Mouse (Mus musculus): ENCODE data around the gene Lrp1. TPM values are rescaled to one million over a fixed set of nuclear protein-coding genes. Genes with fewer than 3 reads are reported as not detected.
A peak's percentile ranks its signal among the peaks of the same experiment; 100 is the strongest.

The Lrp1 gene
- total and polyA plus RNA-seq, 3 experiments, result 0.39 to 0.42 TPM; not detected in 1

DNA sequence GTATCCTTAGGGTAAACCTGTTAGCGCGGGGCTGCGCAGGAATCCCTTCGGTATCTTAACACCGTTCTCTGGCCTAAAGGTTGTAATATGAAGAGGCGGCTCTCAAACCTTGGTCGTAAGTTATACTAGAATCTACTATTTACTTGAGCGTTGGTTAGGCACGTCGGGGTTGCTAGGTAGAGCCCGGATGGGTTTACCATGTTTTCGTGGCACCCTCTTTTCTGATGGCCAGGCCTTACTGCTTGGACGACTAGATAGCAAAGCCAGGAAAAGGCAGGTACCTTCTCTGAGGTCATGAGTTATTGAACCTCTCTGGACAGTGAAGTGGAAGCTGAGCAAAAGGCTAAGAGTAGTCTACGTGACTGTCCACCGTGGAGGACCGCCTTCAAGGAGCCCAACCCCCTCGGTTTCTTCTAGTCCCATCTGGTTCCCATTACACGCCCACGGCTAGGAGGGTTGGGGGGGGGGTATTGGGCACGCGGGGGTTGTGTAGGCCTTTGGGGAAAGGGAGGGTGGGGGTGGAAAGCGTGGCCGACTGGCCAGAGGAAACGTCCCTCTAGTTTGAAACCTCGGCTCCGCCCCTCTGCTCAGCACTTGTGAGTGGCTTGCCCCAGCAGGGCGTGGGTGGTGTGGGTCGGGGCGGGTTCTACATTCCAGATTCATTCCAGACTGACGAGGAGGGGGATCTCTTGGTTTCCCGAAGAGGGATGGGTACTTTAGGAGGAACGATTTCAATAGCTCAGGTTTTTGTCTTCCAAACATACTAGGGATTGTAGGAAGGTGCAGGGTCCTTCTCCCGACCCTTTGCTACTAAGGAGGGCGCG, 46.5 kb upstream of the Lrp1 start (continued):
- TF ChIP-seq MAFK (IDR thresholded peaks at IDR 0.05; ENCODE audit: borderline replicate concordance, low read depth, low read length) (no peak), E2F4 (IDR thresholded peaks at IDR 0.05; ENCODE audit: borderline replicate concordance, low read depth, low read length) (no peak), RAD21 (IDR thresholded peaks at IDR 0.05; ENCODE audit: low read depth, low read length) (no peak), NRF1 (IDR thresholded peaks at IDR 0.05; ENCODE audit: insufficient read depth, low read depth, low read length, poor library complexity, severe bottlenecking) (no peak), TCF12 (IDR thresholded peaks at IDR 0.05; ENCODE audit: low read depth, low read length) (peak; percentile 20; the same call in 1 of the 2 replicates), USF2 (IDR thresholded peaks at IDR 0.05; ENCODE audit: borderline replicate concordance in 1 of 2, insufficient read depth in 1 of 2, low read depth in 1 of 2, low read length in 2 of 2) (no peak), BHLHE40 (IDR thresholded peaks at IDR 0.05; ENCODE audit: borderline replicate concordance, low read depth, low read length) (no peak), GABPA (IDR thresholded peaks at IDR 0.05; ENCODE audit: low read depth, low read length) (no peak), RCOR1 (IDR thresholded peaks at IDR 0.05; ENCODE audit: low read depth, low read length) (no peak), TBP (IDR thresholded peaks at IDR 0.05; ENCODE audit: low read depth, low read length) (peak; percentile 56; the same call in 1 of the 2 replicates)

DNA sequence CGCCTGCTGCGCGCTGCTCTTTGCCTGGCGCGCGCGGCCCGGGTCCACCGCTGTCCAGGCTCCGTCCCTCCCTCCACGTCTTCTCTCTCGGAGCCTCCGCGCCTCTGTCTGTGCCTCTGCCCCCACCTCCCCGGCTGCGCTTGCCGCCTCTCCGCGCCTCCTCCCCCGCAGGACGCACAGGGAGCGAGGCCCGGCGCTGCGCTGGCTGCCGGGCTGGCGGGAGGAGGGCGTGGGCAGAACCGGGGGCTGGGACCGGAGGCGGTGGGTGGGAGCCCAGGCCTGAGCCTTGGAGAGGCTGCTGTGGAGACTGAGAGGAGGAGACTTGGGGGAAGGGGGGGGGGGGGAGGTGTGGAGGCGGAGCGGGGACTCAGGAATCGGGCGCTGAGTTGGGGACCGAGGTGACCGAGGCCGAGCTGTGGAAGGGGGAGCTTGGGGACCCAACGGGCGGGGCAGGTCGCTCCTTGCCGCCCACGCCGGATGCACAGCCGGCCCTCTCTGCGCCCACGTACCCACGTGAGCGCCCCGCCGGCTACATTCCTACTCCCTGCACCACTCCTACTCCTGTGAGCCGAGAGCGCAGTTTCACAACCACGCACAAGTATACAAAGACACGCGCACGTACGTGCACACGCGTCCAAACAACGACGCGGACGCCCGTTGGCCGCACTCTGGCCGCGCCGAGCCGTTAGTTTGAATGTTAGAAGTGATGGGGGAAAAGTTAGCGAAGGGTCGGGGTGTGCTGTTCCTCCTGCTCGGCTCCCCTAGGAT, 45.7 kb upstream of the Lrp1 start, which contains the start of gene Nemp1:
Gene Nemp1 (plus strand): TSS at position 401 of the 768 bp plus-strand sequence.
- H3K9ac ChIP-seq (ENCODE audit: control insufficient read depth, low read depth, low read length, poor library complexity, severe bottlenecking), result peak within 1 kb of the TSS; percentile 91
- no peaks in the 10 kb centered on the region for H3K27me3 ChIP-seq (ENCODE audit: control insufficient read depth in 1 of 2, insufficient read depth in 2 of 2, low read length in 2 of 2)
- TF ChIP-seq ZC3H11A (IDR thresholded peaks at IDR 0.05; ENCODE audit: low read depth, low read length) (no peak), ZKSCAN1 (IDR thresholded peaks at IDR 0.05; ENCODE audit: low read depth, low read length) (no peak), SMC3 (IDR thresholded peaks at IDR 0.05; ENCODE audit: low read depth, low read length) (no peak), GATA1 (IDR thresholded peaks at IDR 0.05; ENCODE audit: low read depth, low read length) (no peak), RCOR1 (IDR thresholded peaks at IDR 0.05; ENCODE audit: low read depth, low read length) (no peak), UBTF (IDR thresholded peaks at IDR 0.05; ENCODE audit: borderline replicate concordance, insufficient read depth, low read depth, low read length) (peak; percentile 79; the same call in 1 of the 2 replicates), ELF1 (IDR thresholded peaks at IDR 0.05; ENCODE audit: low read depth, low read length) (no peak), KAT2A (conservative IDR thresholded peaks at IDR 0.05; ENCODE audit: low read depth, low read length) (no peak), MXI1 (IDR thresholded peaks at IDR 0.05; ENCODE audit: low read depth, low read length) (peak; percentile 23; the same call in 1 of the 2 replicates), EP300 (IDR thresholded peaks at IDR 0.05; ENCODE audit: low read depth in 1 of 2, low read length in 2 of 2) (peak in 1 of 2 experiments; percentile 55; a peak in 2 of 4 replicates), JUND (IDR thresholded peaks at IDR 0.05; ENCODE audit: low read depth, low read length) (no peak), USF1 (IDR thresholded peaks at IDR 0.05; ENCODE audit: low read depth, low read length) (peak; percentile 74), GABPA (IDR thresholded peaks at IDR 0.05; ENCODE audit: low read depth, low read length) (no peak), TAL1 (IDR thresholded peaks at IDR 0.05; ENCODE audit: low read length) (no peak), TBP (IDR thresholded peaks at IDR 0.05; ENCODE audit: low read depth, low read length) (no peak), MEF2A (IDR thresholded peaks at IDR 0.05; ENCODE audit: extremely low read depth, insufficient replicate concordance, low read depth, low read length, poor library complexity, severe bottlenecking) (no peak), E2F4 (IDR thresholded peaks at IDR 0.05; ENCODE audit: borderline replicate concordance, low read depth, low read length) (no peak), POLR2AphosphoS2 (IDR thresholded peaks at IDR 0.05; ENCODE audit: low read length) (peak; percentile 59; the same call in 1 of the 2 replicates), CTCF (IDR thresholded peaks at IDR 0.05 in 2 of 3, conservative IDR thresholded peaks at IDR 0.05 in 1 of 3; ENCODE audit: control insufficient read depth in 1 of 3, insufficient read depth in 1 of 3, low read depth in 2 of 3, low read length in 3 of 3, poor library complexity in 1 of 3, severe bottlenecking in 1 of 3) (no peak), CHD2 (IDR thresholded peaks at IDR 0.05; ENCODE audit: low read length) (no peak), ETS1 (IDR thresholded peaks at IDR 0.05; ENCODE audit: low read depth, low read length) (peak; percentile 3; the same call in 1 of the 2 replicates), CHD1 (IDR thresholded peaks at IDR 0.05; ENCODE audit: low read depth, low read length) (no peak), BHLHE40 (IDR thresholded peaks at IDR 0.05; ENCODE audit: borderline replicate concordance, low read depth, low read length) (no peak; the same call in 1 of the 2 replicates), POLR2AphosphoS5 (IDR thresholded peaks at IDR 0.05; ENCODE audit: borderline replicate concordance, low read depth, low read length) (no peak)

More for the DNA sequence above, 45.7 kb upstream of the Lrp1 start, which contains the start of gene Nemp1:
- DNase-seq (ENCODE audit: low read depth, low spot score), result peak; percentile 90
- Histone ChIP-seq H3K4me3 (ENCODE audit: control insufficient read depth in 1 of 2, insufficient read depth in 1 of 2, low read depth in 2 of 2, low read length in 2 of 2) (peak within 1 kb of the TSS; percentile 72 to 94), H3K79me2 (ENCODE audit: control insufficient read depth, insufficient read depth, low read length, poor library complexity) (peaks cover 22% of the 10 kb centered on the region), H3K36me3 (ENCODE audit: control insufficient read depth in 1 of 2, insufficient read depth in 2 of 2, low read length in 2 of 2) (peaks cover 0 to 40% of the 10 kb centered on the region in 2 experiments; a peak in 2 of 4 replicates), H3K9me3 (replicated peaks; ENCODE audit: insufficient read depth, low read length) (no peaks in the 10 kb centered on the region), H3K4me1 (ENCODE audit: control insufficient read depth in 1 of 2, insufficient read depth in 2 of 2, low read length in 2 of 2) (peaks cover 9 to 52% of the 10 kb centered on the region in 2 experiments), H3K27ac (ENCODE audit: control insufficient read depth, low read depth, low read length) (peak within 1 kb of the TSS; percentile 98)

Measured in MEL (cell line).